Mouse (Mus musculus) T-helper 17 cell (primary cell): ENCODE measurements around the gene Ovca2.

Experiments used
- in situ Hi-C, 2 experiments: fragments of 300-600 bp; cut with MboI, MseI; formaldehyde crosslinking; loops; 1 replicate in 1 of 2; 2 replicates in 1 of 2; pipeline ENCODE4 v1.15.1; 2025; ENCODE audit warnings: high pct_unique_total_duplicates in 2 of 2

Ovca2 gene

GRCm38 (mm10) chr11:75172151-75173094 lies 6.2 kb downstream of the Ovca2 start:
- in situ Hi-C loops, result loop anchor here in 1 of 2 experiments (5.0 kb wide), 1 partner anchor 335 kb away; no protein-coding TSS in a partner anchor

DNA sequence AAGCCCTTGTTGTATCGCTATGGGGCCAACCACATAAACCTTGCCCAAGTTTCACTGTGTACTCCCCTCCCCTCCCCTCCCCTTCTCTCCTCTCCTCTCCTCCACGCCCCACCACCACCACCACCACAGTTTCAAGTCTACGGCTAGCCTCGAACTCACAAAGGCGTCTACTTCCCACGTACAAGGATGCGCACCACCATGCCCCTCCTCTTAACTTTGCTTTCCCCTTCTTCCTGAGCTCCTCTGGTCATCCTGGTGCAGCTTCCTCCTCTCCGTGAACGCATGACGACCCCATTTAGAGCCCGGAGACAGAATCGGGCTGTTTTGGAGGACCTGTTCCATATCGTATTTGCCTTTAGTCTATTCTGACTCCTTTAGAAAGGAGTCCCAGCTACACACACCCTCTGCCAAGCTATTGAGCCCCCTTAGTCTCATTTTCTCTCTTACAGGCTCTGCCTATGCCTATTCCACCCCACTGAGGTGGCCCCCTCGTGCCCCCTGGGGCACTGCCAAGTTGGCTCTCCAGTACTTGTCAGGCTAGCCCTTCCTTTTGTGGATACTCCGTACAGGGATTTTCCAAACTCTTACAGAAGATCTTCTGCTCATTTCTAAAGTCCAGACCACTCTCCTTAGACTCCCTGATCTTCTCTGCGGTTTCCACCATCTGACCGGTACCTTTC lies 7.3 kb downstream of the Ovca2 start:
- in situ Hi-C loops, result loop anchor here in 1 of 2 experiments (5.0 kb wide), 1 partner anchor 334 kb away; no protein-coding TSS in a partner anchor

DNA sequence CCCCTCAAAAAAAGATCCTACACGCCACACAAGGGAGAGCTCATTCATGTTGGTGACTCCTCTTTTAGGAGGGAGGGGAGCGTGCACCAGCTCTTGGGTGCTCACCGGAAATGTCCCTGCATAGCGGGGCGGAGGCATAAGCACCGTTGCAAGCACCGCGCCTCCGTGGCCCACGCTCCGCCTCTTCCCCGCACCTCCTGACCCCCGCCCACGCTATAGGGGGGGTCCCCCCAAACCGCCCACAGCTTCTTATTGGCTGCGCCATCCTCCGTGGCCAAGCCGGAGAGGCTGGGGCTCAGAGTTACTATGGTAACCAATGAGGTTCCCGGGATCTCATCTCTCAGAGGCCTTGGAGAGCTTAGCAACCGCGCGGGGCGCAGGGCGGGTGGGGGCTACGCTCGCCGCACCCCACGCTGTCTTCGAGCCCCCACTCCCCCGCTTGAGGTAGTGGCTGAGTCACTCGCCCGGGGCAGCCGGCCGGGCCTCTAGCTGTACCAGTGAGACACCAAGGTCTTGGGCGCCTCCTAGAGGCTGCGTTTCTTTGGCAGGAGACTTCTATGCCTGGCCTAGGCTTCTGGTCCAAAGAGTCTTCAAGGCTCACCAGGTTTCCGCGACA lies 8.4 kb downstream of the Ovca2 start:
- in situ Hi-C loops, result loop anchor here in 1 of 2 experiments (5.0 kb wide), 1 partner anchor 333 kb away; no protein-coding TSS in a partner anchor

GRCm38 (mm10) chr11:75169405-75170080 lies 9.1 kb downstream of the Ovca2 start, which contains the start of gene Hic1:
Gene Hic1 (minus strand): TSS chr11:75169519.
- in situ Hi-C loops, result loop anchor here in 1 of 2 experiments (5.0 kb wide), 1 partner anchor 332 kb away; no protein-coding TSS in a partner anchor

GRCm38 (mm10) chr11:75168590-75169361 lies 9.9 kb downstream of the Ovca2 start:
- in situ Hi-C loops, result no loop called here

DNA sequence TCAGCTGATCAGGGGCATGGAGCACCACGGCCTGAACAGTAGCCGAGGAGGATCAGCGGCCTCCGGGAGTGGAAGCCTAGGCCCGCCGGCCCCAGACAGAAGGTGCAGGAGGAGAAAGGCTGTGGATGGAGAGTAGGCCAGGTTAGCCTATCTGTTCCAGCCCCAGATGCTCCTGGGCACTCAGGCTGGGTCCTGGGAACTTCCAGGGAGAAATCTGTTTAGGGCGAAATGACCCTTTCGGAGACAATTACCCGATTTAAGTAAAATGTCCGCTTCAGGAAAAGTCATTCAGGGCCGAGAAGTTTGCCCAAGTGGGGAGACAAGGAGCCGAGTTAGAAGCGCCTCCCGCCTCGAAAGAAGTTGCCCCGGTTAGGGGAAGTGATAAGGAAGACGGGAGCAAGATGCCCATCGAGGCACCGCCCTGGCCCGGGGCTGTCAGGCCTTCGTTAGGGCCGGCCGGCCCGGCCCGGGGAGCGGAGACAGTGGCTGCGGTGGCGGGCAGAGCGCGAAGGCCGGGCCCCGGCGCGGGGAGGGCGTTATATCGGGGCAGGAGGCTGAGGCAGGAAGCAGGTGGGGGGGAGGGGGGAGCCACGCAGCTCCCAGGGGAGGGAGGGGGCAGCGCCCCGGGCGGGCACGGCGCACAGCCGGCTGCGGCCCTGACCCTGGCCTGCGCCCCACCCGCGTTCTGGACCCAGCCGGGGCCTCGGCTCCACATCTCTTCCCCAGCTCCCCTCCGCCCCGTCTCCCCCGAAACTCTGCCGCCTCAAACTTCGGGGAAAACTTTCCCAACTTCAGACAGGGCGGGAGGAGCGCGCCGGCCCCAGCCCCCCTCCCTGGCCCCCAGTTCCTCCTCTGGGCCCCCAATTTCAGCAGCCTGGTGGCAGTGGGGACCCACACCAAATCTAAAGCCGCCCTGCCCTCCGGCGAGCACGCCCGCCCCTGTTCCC lies 10.7 kb downstream of the Ovca2 start:
- in situ Hi-C loops, result no loop called here

GRCm38 (mm10) chr11:75166861-75167642 lies 11.6 kb downstream of the Ovca2 start:
- in situ Hi-C loops, result no loop called here

DNA sequence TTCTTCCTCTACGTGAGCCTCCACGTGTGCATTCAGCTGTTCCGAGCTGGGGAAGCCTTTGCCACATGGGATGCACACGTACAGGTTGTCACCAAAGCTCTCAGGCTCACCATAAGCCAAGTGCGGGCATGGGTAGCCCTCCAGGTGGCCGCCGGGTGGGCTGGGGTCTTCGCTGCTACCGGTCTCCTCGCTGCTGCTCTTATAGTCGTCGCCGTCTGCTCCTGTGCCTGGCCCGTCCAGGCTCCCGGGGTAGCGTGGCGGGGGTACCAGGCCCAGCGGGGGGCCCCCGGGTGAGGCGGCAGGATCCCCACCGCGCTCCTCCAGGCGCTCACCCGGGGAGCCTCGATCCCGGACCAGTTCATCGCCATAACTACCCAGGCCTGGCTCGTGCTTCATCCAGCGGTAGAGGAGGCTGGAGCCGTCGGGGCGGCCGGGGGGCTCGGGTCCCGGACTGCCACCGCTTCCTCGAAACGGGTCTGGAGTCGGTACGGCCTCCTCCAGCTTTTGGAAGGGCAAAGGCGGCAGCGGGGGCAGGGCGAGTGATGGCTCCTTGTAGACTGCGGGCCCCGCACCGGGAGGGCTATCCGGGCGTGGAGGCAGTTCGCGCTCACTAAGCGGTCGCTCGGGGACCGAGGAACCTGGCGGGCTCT lies 12.3 kb downstream of the Ovca2 start:
- in situ Hi-C loops, result no loop called here

DNA sequence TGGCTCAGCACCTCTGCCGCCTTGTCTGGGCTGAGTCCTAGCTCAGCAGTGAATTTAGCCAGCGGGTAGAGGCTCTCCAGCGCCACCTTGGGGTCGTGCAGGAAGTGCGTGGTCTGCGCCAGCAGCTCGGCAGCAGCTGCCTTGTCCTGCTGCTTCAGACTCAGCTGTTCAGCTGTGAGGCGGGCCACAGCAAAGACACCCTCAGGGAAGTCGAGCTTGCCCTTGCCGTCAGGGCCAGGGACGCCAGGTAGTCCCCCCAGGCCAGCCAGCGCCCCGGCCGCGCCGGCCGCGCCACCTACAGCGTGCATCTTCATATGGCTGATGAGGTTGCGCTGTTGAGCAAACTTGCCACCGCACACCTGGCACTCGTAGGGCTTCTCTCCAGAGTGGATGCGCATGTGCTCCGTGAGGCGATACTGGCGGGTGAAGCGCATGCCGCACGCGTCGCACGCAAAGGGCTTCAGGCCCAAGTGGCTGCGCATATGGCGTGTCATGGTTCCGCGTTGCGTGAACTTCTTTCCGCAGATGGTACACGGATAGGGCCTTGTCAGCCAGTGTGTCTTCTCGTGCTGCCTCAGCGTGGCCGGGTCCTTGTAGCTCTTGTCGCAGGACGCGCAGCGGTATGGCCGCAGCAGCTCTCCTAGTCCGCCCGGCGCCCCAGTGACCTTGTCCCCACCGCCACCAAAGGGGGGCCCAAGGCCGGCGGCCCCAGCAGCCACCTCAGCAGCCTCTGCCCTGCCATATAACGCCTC lies 13.0 kb downstream of the Ovca2 start:
- in situ Hi-C loops, result no loop called here

- in situ Hi-C loops, result no loop called here
Observed at GRCm38 (mm10) chr11:75164750-75165149, 13.9 kb downstream of the Ovca2 start.

- in situ Hi-C loops, result no loop called here
Observed at GRCm38 (mm10) chr11:75164051-75164450, 14.6 kb downstream of the Ovca2 start.

DNA sequence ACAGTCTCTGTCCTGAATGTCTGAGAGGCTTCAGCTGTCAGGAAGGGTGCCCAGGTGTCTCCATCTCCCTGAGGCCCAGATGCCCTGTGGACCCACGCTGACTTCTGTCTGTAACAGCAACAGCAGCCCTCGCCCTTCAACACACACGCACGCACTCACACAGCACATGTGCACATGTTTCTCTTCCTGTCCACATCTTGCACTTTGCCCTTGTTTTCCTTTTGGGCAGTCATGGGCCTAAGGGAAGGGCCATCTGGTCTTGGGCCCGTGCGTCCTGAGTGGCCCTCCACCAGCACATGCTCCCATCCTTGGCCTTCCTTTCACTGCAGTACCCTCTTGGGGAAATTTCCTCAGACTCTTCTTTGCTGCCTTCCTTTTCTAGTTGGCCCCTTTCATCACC lies 15.3 kb downstream of the Ovca2 start:
- in situ Hi-C loops, result no loop called here

DNA sequence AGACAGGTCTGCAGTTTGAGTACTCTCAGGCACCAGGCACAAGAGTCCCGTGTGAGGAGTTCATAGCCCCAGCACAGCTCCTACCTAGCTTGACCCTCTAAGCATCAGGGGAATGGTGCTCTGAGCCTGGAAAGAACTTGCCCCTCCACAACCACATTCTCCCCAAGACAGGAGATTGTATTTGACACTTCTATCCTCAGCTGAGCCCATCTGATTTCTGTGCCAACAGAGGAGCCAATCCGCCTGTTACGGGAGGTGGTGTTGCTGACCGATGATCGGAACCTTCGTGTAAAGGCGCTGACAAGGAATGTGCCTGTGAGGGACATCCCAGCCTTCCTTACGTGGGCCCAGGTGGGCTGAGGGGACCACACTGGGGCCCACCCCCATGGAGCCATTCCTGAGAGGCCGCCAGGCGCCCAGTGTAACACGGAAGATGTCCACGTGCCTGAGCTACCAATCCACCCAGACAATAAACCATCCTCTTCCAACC lies 16.0 kb downstream of the Ovca2 start:
- in situ Hi-C loops, result no loop called here

DNA sequence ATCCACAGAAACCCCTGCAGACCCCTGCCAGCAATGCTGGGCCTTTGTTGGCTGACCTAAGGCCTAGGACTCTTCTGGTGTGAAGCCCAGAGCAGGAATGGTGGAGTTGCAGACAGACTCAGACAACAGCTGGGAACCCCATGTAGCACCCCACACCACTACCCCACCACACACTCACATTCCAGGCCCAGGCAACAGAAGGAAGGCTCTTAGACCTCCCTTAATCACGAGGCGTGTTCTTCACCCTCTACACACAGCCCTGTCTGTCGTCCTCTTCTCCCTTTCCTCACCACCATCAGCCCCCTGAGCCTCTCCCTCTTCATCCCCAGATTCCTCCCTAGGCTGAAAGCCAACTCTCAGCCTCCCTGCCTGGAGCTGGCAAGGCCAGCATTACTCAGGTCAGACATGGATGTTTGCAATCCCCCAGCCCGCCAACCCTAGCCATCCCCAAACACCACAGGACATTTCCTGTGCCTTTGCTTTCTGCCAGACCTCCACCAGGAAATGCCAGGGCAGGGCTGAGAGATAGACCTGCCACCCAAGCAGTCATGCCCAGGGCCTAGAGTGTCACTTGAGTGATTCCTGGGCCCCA lies 17.1 kb downstream of the Ovca2 start:
- in situ Hi-C loops, result no loop called here

- in situ Hi-C loops, result no loop called here
Observed at GRCm38 (mm10) chr11:75160954-75161353, 17.7 kb downstream of the Ovca2 start.

- in situ Hi-C loops, result loop anchor here (5.0 kb wide), 2 partner anchors 167 to 177 kb away; no protein-coding TSS in a partner anchor
Observed at GRCm38 (mm10) chr11:75159564-75159963, 19.1 kb downstream of the Ovca2 start.

DNA sequence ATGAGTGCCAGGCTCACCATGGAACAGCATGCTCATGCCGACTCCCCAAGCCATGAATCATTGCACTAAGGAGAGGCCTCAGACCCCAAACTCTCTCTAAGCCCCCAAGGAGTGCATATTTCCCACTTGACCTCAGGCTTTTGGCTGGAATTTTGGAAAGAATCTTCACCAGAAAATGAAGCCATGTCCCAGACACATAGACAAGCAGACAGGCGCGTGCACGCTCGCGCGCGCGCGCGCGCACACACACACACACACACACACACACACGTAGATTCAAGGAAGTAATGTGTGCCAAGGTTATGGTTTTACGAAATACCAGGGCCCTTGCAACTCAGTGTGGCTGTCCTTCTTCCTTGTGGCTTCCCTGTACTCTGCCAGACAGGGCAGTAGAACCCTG lies 20.2 kb downstream of the Ovca2 start:
- in situ Hi-C loops, result loop anchor here (5.0 kb wide), 2 partner anchors 166 to 176 kb away; no protein-coding TSS in a partner anchor
